Mouse (Mus musculus): Measurements from ENCODE around the gene Rps18.
"Not testable (repeated sequence)": the region's sequence is repeated elsewhere in the genome, so short reads cannot be mapped to it uniquely, and the experiment has no call there.

The Rps18 gene

GRCm38 (mm10) chr17:33955555-33956214 is at the start of gene Rps18, which contains the start of gene Vps52:
Gene Rps18 (minus strand): TSS chr17:33956001.
Gene Vps52 (plus strand): TSS chr17:33955812.
- peak; percentile 96 to 97 for DNase-seq (ENCODE audit: low spot score in 2 of 2)

DNA sequence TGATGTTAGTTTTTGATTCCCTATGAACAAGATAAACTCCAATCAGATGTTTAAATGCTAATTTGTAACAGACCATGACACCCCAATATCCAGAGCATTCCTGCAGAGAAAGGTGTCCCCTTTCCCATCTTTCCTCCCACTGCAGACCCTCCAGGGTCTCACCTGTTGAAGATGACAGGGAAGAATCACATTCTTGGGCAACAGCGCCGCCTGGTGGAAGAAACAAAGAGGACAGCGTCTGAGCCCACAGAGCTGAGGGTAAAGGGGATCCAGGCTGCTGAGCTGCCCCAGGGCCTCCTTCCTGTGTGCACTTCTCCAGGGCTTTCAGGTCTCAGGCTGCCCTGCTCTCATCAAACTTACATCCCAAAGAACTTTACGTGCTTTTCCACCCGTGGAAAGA is 47.6 kb upstream of the Rps18 start:
- peak in 1 of 2 experiments; percentile 80 for DNase-seq (ENCODE audit: low spot score in 2 of 2)

DNA sequence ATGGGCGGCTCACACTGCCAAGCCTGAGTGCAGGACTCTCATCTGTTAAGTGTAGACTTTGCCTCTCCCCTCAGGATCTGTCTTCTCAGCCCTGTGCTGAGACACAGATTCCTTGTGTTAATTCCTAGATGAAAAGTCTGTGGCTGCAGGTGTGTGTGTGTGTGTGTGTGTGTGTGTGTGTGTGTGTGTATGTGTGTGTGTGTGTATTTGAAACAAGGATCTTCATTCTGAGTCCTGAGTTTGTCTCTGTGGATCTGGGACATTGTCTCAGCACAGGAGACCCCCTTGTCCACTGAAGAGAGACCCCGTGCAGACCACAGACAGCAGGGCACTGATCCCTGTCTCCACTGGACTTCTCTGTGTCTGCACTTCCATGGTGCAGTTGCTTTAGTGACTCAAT is 45.0 kb upstream of the Rps18 start:
- DNase-seq (ENCODE audit: low spot score in 2 of 2) = not testable (repeated sequence)

DNA sequence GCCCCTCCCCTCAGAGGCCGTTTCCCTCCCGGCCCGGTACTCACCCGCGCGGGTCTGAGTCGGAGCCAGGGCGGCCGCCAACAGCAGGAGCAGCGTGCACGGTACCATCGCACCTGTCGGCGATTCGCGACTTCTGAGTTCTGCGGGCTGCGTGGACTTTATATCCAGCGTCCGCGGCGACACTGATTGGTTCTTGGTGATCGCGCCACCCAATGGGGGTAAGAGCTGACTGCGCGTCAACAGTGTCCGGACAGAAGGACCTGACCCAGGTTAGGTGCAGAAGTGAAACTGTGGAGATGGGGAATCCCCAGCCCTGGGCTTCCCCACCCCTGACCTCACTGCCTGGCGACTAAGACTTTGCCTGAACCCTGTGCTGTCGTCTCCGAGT is 44.3 kb upstream of the Rps18 start, which contains the start of gene H2-K1:
Gene H2-K1, minus strand, starts transcription at position 198 of the 388 bp plus-strand sequence.
- peak; percentile 89 to 94 for DNase-seq (ENCODE audit: low spot score in 2 of 2)

- peak in 1 of 2 experiments; percentile 78 for DNase-seq (ENCODE audit: low spot score in 2 of 2)
These were observed 43.7 kb upstream of the Rps18 start for GRCm38 (mm10) chr17:33999341-34000149.

- DNase-seq (ENCODE audit: low spot score in 2 of 2) = not testable (repeated sequence)
These were observed 42.9 kb upstream of the Rps18 start for GRCm38 (mm10) chr17:33998697-33999096.

- not testable (repeated sequence) for DNase-seq (ENCODE audit: low spot score in 2 of 2)
These were observed 41.2 kb upstream of the Rps18 start for GRCm38 (mm10) chr17:33997025-33997424.

DNA sequence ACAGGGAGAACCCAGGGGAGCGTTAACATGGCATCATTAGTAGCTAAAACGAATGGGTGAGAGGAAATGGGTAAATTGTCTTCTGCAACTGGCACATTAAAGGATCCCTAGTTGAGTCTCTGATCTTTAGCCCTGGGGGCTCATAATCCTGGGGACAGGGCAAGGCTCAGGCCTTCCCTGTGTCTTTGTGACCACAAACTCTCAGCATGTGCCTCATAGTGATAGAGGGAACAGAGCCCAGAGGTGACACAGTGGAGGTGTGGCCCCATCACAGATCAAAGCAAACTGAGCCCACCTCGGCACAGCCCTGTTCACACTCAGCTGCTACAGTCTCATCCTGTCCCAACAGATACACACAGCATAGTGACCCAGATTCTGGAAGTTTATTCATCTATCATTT is 39.9 kb upstream of the Rps18 start:
- DNase-seq (ENCODE audit: low spot score in 2 of 2) = no peak

- no peak for DNase-seq (ENCODE audit: low spot score in 2 of 2)
These were observed 39.2 kb upstream of the Rps18 start for GRCm38 (mm10) chr17:33994959-33995358.

- peak; percentile 59 to 87 for DNase-seq (ENCODE audit: low spot score in 2 of 2)
These were observed 36.2 kb upstream of the Rps18 start for GRCm38 (mm10) chr17:33991788-33992664.

GRCm38 (mm10) chr17:33982136-33982535 is 26.3 kb upstream of the Rps18 start:
- DNase-seq (ENCODE audit: low spot score in 2 of 2) = peak; percentile 71 to 91

DNA sequence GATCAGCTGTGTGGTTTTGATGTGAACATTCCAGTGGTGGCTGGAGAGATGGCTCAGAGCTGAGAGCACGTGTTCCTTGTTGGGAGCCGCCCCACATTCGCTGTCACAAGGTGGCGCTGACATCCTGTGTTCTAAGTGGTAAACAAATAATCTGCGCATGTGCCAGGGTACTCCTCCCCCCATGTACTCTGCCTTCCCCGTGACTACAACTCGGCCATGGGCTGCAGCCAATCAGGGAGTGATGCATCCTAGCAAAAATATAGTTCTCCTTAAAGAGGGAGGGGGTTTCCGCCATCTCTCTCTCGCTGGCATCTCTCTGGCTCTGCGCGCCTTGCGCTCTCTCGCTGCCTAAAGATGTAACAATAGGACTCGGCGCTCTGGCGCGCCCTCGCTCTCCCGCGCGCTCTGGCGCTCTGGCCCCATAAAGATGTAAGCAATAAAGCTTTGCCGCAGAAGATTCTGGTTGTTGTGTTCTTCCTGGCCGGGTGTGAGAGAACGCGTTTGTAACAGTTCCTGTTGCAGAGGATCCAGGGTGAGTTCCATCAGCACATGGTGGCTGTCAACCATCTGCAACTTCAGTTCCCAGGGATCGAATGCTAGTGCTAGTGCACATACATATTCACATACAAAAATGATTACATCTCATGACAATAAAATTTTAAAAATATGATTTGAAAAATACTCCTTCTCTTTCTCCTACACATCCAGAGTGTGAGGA is 25.6 kb upstream of the Rps18 start:
- peak; percentile 82 to 87 for DNase-seq (ENCODE audit: low spot score in 2 of 2)

DNA sequence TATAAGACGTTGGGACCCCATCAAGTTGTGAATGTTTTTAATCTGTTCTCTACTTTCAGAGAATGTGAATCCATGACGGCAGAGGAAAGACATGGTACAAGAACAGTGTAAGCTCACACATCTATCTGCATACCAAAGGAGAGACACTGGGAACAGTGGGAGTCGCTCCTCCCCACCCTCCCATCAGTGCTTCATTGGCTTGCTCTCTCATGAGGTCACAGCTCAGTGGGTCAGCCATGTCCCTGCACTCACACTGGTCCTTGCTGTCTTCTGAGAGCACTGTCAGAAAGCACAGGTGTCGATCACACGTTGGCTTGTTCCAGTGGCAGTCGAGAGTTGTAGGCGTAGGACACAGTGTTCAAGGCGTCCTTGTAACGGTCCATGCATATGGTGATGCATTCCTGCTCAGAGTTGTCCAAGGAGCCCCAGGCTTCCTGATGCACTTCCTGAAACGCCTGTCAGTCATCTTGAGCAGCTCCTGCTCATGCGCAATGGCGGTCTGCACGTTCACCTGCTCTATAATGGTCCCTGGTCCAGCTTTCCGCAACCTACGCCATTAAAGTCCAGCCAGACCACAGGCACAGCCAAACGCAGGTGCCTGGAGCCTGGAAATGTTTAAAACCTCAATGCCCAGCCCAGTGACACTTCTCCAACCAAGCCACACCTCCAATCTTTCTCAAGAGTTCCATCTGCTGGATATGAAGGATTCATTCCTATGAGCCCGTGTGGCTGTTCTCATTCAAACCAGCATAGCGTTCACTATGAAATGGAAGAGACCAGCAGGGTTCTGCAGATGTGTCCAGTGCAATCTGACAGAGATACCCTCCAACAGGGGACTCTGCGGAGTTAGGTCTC is 24.6 kb upstream of the Rps18 start:
- DNase-seq (ENCODE audit: low spot score in 2 of 2) = no peak

- no peak for DNase-seq (ENCODE audit: low spot score in 2 of 2)
These were observed 23.8 kb upstream of the Rps18 start for GRCm38 (mm10) chr17:33979512-33980050.

- peak; percentile 77 to 86 for DNase-seq (ENCODE audit: low spot score in 2 of 2)
These were observed 22.8 kb upstream of the Rps18 start for GRCm38 (mm10) chr17:33978631-33979031.

GRCm38 (mm10) chr17:33977861-33978557 is 22.2 kb upstream of the Rps18 start:
- no peak for DNase-seq (ENCODE audit: low spot score in 2 of 2)

- no peak for DNase-seq (ENCODE audit: low spot score in 2 of 2)
These were observed 17.8 kb upstream of the Rps18 start for GRCm38 (mm10) chr17:33973572-33973971.

DNA sequence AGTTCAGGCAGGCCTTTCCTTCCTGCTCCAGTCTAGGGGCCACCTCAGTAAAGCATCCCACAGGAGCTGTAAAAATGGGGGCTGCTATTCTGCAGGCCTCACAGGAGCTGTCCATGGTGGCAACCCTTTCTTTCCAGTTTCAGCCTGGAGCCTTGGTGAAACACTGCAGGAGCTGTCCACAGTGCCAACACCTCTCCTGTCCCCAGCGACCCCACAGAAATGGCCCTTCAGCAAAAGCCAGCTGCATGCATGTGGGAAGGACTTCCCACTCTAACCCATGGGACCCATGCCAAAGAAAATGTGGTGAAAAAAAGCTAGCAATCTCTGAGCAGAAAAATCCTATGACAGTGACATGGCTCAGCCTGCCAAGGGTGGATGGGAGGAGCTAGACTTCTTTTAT is 16.9 kb upstream of the Rps18 start:
- no peak for DNase-seq (ENCODE audit: low spot score in 2 of 2)

DNA sequence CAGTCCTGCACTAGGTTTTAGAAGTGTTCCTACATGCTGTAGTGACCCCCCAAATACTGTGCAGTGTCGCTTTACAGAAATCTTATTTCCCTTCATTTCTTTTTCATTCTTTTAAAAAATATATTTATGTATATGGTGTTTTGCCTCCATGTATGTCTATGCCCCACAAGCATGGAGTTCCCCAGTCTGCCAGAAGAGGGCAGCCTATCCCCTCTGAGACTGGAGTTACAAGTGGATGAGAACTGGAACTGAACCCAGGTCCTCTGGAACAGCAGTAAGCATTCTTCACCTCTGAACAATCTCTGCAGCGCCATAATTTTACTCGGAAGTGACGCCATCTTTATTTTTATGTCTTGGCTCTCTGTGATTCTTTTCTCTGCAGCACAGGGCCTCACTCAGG is 13.6 kb upstream of the Rps18 start:
- no peak for DNase-seq (ENCODE audit: low spot score in 2 of 2)
